In genomic region chr2:170544950-170545349, GRCm38 (mm10) we compare ENCODE assay signal across 31 mouse cellular contexts. TPM values are rescaled to one million over a fixed set of nuclear protein-coding genes. Genes with fewer than 3 reads are reported as not detected.
"Had no signal": no experiment of that assay in that cellular context is flagged by ENCODE, and none has a peak within 500 bp of the region (broad histone marks: within the 10 kb centered on the region; RNA-seq: fewer than 3 reads in every experiment).

No protein-coding gene starts in this region.

- DNase-seq: gastrocnemius, adult 2 months; gastrocnemius, postnatal 10 days; gastrocnemius, postnatal 25 days; heart, adult 18-20 months; heart, postnatal 14 days; heart, postnatal 36 days; kidney, adult 11 months; kidney, postnatal 14 days; layer of hippocampus, adult 9-11 months; layer of hippocampus, postnatal 36 days; left cerebral cortex, postnatal 4 days had no signal

- H3K27me3 ChIP-seq: heart, embryonic 13.5 days; hindbrain, embryonic 13.5 days; hindbrain, embryonic 15.5 days; kidney, embryonic 15.5 days; limb, embryonic 13.5 days; limb, embryonic 15.5 days; liver, embryonic 12.5 days had no signal

- ATAC-seq: hindbrain, postnatal 0 days; intestine, embryonic 16.5 days; liver, embryonic 12.5 days had no signal

RNA-seq across cellular contexts. Expression of gene Cyp24a1, which starts 48.0 kb away (rescaled TPM):
- polyA plus RNA-seq: heart, embryonic 11.5 days; heart, embryonic 13.5 days; heart, embryonic 15.5 days; heart, postnatal 0 days; hindbrain, embryonic 13.5 days; intestine, embryonic 14.5 days; intestine, embryonic 16.5 days; large intestine, adult 2 months; limb, embryonic 11.5 days; limb, embryonic 13.5 days; limb, embryonic 15.5 days; liver, adult 2 months; liver, embryonic 12.5 days; liver, embryonic 14.5 days; liver, embryonic 16.5 days had no signal

RNA-seq across cellular contexts. Expression of gene 4930470P17Rik, which starts 56.9 kb away (rescaled TPM):
- polyA plus RNA-seq: frontal cortex, adult 2 months; heart, embryonic 11.5 days; heart, embryonic 13.5 days; heart, embryonic 15.5 days; heart, postnatal 0 days; hindbrain, embryonic 11.5 days; hindbrain, embryonic 13.5 days; intestine, embryonic 14.5 days; intestine, embryonic 16.5 days; kidney, embryonic 15.5 days; large intestine, adult 2 months; limb, embryonic 11.5 days; limb, embryonic 13.5 days; limb, embryonic 15.5 days; liver, adult 2 months; liver, embryonic 12.5 days; liver, embryonic 14.5 days; liver, embryonic 16.5 days had no signal
